Mouse (Mus musculus) bone marrow macrophage, adult 2 months (primary cell): ENCODE measurements around the gene Gm40193.

Source experiments
- CTCF ChIP-seq: IDR thresholded peaks from 2 replicates; pipeline ENCODE4 v1.5.1; 2012; ENCODE audit warnings: low read depth, mild to moderate bottlenecking, low read length, moderate library complexity
- POLR2A ChIP-seq: IDR thresholded peaks from 2 replicates; pipeline ENCODE4 v1.6.1; 2012; ENCODE audit warnings: mild to moderate bottlenecking, low read depth, low read length, borderline replicate concordance

DNA sequence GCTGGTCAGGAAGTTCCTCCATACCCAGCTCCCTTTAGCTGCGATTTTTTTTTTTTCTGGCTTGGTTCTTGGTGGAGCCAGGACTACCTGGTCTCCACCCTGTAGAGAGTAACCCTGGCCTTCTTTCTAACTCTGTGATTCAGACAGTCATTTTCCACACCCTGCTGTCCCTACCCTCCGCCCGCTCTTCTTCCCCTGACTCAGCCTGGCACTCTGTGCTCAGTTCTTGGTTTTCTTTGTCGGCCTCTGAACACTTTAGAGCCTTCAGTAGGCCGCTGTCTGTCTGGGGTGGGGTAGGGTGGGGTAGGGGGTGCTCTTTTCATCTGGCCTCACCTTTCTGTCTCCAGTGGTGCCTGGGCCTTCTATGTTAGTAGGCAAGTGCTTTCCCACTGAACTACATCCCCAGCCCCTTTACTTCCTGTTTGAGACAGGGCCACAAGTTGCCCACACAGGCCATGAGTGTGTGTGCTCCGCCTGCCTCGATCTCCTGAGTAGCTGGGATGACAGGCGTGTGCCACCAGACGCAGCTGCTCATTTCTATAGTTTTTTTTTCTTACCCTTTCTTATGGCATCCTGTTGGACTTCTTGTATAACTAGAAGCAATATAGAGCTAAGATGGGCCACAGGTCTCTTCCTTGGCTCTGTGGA lies 47.1 kb upstream of the Gm40193 start:
- TF ChIP-seq CTCF (no peak), POLR2A (no peak)
